Mouse (Mus musculus): ENCODE measurements at regions not wholly inside any gene's neighbourhood (a gene's known extent, or its start where the extent isn't known, plus 50 kb on each side); places are given as distances from the start of the nearest gene placed in this dataset.
A peak's percentile ranks its signal among the peaks of the same experiment; 100 is the strongest.
"Not testable (repeated sequence)": the region's sequence is repeated elsewhere in the genome, so short reads cannot be mapped to it uniquely, and the experiment has no call there.

- no peak for ATAC-seq
Measured at GRCm38 (mm10) chrX:159072647-159073046, 137.5 kb upstream of the Rps6ka3 start.

- no peak for ATAC-seq
Measured at GRCm38 (mm10) chrX:159073533-159073932, 136.6 kb upstream of the Rps6ka3 start.

GRCm38 (mm10) chrX:159080508-159080907, 129.6 kb upstream of the Rps6ka3 start:
- ATAC-seq = peak; percentile 94

- not testable (repeated sequence) for ATAC-seq
Measured at GRCm38 (mm10) chrX:159110651-159111050, 99.5 kb upstream of the Rps6ka3 start.

GRCm38 (mm10) chrX:159116210-159116609, 93.9 kb upstream of the Rps6ka3 start:
- no peak for ATAC-seq

- ATAC-seq = no peak
Measured at GRCm38 (mm10) chrX:159140554-159140953, 69.6 kb upstream of the Rps6ka3 start.

GRCm38 (mm10) chrX:159143278-159143677, 66.8 kb upstream of the Rps6ka3 start:
- ATAC-seq = no peak

GRCm38 (mm10) chrX:159144674-159145073, 65.4 kb upstream of the Rps6ka3 start:
- ATAC-seq = no peak

- no peak for ATAC-seq
Measured at GRCm38 (mm10) chrX:159145212-159145611, 64.9 kb upstream of the Rps6ka3 start.

GRCm38 (mm10) chrX:159155786-159156185, 54.3 kb upstream of the Rps6ka3 start:
- ATAC-seq = no peak

- ATAC-seq = no peak
Measured at GRCm38 (mm10) chrX:159156976-159157375, 53.1 kb upstream of the Rps6ka3 start.

GRCm38 (mm10) chrX:159159727-159160126, 50.4 kb upstream of the Rps6ka3 start:
- peak; percentile 96 for ATAC-seq
